In genomic region chr12:86791987-86792386, GRCm38 (mm10) we compare ENCODE assay signal across 36 mouse cellular contexts. TPM values are rescaled to one million over a fixed set of nuclear protein-coding genes. Genes with fewer than 3 reads are reported as not detected.
"Had no signal": no experiment of that assay in that cellular context is flagged by ENCODE, and none has a peak within 500 bp of the region (broad histone marks: within the 10 kb centered on the region; RNA-seq: fewer than 3 reads in every experiment).

No protein-coding gene starts in this region.

- DNase-seq: gastrocnemius, postnatal 10 days; gastrocnemius, postnatal 25 days; heart, adult 18-20 months; heart, postnatal 14 days; heart, postnatal 36 days; kidney, adult 11 months; kidney, adult 2 months; kidney, adult 9 months; kidney, postnatal 14 days; kidney, postnatal 36 days; layer of hippocampus, adult 9-11 months; layer of hippocampus, postnatal 36 days; liver; liver, embryonic 13.5 days; liver, postnatal 0 days had no signal

- H3K27ac ChIP-seq: heart, embryonic 10.5 days; heart, embryonic 15.5 days; hindbrain, embryonic 13.5 days; hindbrain, embryonic 15.5 days; hindbrain, postnatal 0 days; kidney, embryonic 15.5 days; kidney, postnatal 0 days; limb, embryonic 10.5 days; limb, embryonic 12.5 days; liver, embryonic 13.5 days; liver, embryonic 15.5 days had no signal

- H3K4me3 ChIP-seq: heart, embryonic 10.5 days; heart, embryonic 13.5 days; heart, embryonic 15.5 days; hindbrain, embryonic 13.5 days; hindbrain, embryonic 15.5 days; kidney, embryonic 15.5 days; limb, embryonic 10.5 days; limb, embryonic 12.5 days; liver, embryonic 13.5 days; liver, embryonic 15.5 days had no signal

RNA-seq across cellular contexts. Expression of gene Lrrc74a, which starts 57.8 kb away (rescaled TPM):
- total RNA-seq: gastrocnemius, adult 18-20 months; gastrocnemius, postnatal 10 days; gastrocnemius, postnatal 25 days; heart, adult 18-20 months; heart, adult 8-10 months; heart, postnatal 14 days; heart, postnatal 36 days; hematopoietic stem cell, adult 5-6 weeks; hindbrain, postnatal 0 days; layer of hippocampus, adult 18-20 months; layer of hippocampus, adult 8-10 months; layer of hippocampus, postnatal 14 days; layer of hippocampus, postnatal 36 days; left cerebral cortex, adult 18-20 months; left cerebral cortex, adult 8-10 months; left cerebral cortex, postnatal 10 days; left cerebral cortex, postnatal 25 days had no signal
